Mouse (Mus musculus): ENCODE measurements around the gene Immt.
A peak's percentile ranks its signal among the peaks of the same experiment; 100 is the strongest.
"Not testable (repeated sequence)": the region's sequence is repeated elsewhere in the genome, so short reads cannot be mapped to it uniquely, and the experiment has no call there.

Immt gene

DNA sequence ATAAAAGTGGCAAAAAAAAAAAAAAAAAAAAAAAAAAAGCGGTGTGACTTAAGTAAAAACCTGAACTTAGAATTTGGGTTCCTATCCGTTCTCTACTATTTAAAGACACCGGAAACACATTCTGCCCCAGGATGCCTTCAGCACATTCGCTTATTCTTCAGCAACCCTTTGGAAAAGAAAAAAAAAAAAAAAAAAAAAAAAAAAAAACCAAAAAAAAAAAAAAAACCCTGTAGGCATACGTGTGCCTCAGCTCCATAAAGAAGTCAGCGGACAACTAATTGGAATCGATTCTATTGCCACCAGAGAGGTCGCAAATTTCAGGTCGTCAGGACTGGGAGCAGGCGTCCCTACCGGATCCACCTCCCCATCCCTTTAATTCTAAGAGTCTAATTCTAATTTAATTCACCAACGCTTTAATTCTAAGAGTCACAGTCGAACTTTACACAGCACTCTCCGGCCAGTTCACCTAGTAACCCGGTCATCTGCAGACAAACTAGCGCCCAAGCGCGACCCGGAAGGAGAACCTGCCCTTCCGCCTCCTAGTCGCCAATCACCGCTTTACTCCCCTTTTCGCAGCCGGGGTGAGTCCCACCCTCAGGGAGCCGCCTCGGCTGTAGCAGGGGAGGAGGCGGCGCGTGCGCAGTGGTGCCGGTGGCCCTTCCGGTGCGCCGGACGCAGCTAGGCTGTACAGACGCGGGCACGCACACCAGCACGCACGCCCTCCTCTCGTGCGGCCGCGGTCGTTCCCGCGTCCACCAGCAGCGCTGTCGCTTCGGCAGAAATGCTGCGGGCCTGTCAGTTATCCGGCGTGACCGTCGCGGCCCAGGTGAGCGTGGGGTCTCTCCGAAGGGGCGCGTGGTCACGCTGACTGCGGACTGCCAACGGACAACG lies at the start of gene Immt:
TSS of gene Immt (plus strand) at position 642 of the 891 bp plus-strand sequence.
- DNase-seq, result peak; percentile 98

DNA sequence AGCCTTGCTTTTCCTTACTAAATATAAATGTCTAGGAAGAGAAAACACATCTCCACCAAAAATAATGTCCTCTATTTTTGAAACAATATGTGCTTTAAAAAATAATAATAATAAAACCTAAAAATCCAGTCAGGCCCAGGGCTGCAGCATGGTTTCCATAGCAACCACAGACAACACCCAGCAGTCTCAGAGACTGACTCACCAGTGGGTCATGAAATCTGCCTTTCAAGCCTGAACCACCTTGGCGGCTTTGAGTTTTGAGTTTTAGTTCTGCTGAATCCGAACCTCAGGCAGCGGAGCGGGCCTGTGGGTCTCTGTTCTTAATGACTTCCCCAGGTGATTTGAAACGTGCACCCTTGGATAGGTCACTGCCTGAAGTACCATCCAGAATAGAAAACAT lies 48.0 kb upstream of the Immt start:
- DNase-seq, result no peak

DNA sequence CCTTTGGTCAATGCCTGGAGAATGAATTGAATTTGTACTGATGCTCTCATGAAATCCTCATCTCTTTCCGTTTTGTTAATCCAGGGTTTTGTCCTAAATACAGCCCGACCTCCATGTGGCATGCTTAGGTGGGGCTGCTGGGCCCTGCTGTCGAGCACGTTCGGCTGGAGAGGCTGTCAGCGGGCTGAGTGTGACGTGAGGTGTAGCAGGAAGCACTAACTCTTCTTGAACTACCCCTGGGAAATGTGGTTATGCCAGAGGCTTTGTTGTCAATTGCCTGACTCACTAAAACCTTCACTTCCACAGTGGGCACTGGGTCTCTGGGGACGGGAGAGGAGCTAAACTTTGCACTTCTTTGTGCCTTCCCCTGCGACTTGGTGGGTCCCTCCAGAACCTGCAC lies 42.8 kb upstream of the Immt start:
- no peak for DNase-seq

DNA sequence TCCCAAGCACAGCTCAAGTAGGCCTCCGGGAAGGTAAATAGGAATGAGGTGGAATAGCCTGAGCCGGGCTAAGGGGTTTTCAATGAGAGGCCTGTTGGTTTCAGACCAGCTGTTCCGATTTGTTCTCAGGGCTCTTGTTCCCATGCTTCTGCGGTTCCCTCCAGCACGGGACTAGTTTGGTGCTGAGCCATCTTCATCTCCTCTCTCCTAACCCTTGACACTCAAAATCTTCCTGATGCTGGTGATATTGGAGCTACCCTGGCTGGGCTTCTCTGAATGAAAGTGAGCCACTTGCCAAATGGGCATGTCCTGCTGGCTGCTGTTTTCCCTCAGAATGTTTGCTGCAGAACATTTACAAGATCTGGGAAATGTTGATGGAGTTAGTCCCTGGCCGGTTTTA lies 39.4 kb upstream of the Immt start:
- no peak for DNase-seq

DNA sequence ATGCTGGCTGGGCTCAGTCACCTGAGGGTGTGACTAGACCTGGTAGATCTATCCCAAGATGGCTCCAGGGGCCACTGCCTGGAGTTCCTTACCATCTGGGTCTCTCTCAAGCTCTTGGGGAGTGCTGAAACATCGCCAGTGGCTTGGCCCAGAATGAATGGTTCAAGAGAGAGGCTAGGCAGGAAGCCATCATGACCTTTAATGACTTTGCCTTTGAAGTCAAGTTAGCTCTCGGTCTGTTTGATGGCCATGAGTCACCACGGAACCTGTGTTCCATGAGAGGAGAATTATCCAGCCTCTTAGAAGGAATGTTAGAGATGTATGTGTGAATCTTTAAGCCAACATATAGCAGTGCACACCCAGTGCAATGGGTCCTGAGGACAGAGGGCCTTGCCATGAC lies 31.7 kb upstream of the Immt start:
- no peak for DNase-seq

DNA sequence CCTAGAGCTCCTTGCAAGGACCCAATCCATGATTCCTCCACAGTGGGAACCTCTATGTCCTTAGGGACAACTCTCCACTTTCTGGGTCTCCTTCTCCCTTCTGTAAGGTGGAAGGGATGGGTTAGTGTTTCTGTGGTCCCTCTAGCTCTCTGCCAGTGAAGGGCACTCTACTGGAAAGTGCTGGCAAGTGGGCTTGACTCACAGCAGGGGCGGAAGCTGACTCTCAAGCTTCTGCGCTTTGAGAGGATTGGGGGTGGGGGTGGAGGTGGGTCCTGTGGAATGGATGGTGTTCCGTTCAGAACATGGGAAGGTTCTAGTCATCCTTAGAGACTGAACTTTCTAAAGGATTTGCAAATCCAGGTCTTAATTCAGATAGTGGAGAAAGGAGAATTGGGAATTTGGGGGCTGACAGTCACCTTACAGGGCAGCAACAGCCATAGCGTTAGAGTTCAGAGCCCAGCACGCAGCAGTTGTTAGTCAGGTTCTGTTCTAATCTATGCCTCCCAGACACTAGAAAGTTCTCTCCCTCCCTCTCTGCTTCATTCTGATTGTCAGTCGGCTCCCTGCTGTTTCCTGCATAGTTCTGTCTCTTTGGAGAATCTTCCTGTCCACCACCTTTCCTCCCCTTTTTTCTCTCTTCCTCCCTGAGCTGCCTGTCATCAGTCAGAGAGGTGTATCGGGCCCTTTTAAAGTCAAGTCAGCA lies 30.0 kb upstream of the Immt start:
- peak; percentile 25 to 57 for DNase-seq

DNA sequence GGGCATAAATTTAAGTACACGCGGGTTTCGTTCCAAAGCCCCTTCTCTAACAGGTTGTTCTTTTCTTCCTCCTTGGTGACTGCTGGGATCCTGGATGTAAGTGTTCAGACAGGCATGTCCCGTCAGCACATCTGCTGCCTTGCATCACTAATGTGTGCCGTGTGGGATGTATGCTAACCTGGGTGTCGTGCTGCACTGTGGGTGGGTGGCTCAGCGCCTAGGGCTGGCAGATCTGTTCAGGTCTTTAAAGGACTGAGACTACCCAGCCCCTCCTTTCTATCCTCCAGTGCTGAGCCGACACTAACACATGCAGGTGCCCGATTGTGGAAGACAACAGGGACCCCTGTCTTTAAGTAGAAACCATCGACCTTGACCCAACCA lies 29.4 kb upstream of the Immt start:
- peak; percentile 52 to 59 for DNase-seq

DNA sequence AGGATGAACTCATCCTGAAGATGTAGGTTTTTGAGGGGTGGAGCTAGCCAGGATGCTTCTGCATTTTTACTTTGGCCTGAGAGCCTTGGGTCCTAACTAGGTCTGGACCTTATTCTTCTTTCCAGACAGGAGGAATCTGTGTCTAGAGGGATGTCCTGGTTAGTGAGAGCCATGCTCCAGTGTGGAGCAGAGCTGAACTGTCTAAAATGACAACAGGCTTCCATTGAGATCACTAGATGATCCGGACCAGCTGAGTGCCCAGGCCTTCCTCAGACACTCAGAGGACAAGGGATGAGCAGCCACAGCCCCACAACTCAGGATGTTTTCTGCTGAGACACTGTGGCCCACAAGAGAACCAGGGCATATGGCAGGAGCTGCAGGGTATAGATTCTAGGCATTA lies 27.5 kb upstream of the Immt start:
- no peak for DNase-seq

DNA sequence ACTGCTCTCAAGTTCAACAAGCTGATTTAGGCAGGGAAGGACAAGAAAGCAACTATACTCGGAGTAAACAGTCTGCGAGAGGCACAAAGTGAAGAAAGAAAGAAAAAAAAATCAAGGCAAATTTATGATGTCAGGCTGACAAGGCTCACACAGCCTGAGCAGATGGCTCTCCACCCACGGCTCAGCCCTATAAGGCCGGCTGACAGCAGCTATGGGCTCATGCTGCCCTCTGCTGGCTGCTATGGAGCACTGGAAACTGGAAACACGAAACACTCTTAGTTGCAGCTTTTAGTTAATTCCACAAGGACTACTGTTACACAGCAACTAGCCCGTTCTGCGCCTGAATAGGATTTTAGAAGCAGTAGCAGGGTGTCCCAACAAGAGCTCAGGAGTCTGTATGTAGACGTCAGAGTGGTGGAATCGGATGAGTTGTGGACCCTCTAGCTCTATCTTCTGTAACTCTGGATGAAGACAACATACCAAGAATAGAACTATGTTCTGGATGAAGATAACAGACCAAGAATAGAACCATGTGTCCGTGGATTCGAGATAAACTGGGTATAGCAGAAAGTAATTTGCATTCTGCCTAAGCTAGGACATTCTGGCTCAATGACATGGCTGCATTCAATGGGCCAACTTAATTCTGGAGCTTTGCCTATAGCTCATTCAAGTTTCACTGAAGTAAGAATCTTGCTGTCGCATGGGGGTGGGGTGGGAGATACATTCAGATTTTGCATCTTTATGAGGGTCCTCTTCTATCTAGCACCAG lies 26.9 kb upstream of the Immt start:
- peak; percentile 81 to 83 for DNase-seq

DNA sequence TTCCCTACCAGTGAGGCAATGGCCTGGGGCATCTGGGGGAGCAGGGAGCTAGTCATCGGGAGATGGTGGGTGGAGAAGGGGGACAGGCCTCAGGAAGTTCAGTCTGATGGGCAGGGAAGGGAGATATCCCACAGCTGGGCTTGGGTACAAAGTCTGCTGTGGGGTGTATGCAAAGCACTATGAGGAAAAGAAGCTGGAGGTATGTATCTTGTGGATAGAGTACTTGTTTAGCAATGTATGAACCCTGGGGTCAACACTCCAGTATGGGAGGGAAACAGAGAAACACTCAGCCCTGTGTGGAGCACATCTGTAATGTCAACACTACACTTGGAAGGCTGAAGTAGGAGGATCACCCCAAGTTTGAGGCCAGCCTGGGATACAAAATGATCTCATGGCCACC lies 24.4 kb upstream of the Immt start:
- DNase-seq, result no peak

DNA sequence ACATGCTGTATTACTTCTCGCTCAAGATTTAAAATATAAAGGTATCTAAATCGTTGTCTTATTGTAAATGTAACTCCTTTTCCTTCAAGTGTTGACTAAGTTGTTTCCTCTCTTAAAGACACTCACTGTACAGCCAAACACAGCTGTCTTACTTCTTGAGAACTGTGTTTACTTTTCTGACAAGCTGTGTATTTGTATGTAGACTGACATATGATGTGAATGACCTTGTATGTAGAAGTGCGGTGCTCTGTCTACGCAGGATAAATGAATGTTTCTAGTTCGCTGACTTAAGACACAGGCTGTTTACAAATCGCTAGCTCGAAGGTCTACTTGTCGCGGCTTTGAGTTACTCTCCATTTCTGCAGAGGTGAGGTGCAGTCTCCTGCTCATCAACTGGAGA lies 21.2 kb upstream of the Immt start:
- DNase-seq, result no peak

DNA sequence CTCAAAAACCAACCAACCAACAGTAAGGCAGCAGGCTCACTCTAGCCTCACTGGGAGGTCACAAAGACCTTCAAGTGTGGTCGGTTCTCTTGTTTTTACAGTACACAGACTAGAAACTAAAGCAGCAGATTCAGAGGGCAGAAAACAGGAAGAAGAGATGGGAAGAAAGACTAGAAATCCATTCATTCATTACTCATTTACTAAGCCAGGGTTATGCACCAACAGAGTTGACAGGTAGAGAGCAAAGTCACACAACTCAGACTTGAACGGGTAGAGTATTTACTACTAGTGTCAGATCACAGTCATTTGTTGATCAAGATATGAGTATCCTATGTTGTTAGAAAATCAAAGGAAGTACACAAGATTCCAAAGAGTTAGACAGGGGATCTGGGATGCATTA lies 18.3 kb upstream of the Immt start:
- DNase-seq, result no peak

DNA sequence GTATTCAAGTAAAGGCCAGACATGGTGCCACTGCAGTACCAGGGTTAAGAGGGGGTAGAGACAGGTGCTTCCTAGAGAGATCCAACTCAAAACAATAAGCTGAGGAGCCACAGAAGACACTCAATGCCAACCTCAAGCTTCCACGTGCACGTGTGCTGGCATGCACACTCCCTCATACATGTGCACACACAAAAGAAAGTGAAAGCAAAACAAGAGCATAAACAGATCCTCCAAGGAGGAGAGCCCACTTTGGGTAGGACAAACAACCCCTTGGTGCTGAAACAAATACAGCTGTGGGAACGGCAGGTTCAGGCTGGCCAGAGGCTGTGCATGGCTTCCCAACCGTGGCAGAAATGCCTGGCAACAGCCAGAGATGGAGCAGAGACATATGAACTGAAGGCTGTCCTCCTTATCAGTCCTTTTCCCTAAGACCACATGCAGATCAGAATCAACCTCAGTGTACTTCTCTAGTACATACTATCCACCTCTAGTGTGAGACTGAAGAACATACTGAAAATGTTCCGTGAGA lies 11.3 kb upstream of the Immt start:
- no peak for DNase-seq

DNA sequence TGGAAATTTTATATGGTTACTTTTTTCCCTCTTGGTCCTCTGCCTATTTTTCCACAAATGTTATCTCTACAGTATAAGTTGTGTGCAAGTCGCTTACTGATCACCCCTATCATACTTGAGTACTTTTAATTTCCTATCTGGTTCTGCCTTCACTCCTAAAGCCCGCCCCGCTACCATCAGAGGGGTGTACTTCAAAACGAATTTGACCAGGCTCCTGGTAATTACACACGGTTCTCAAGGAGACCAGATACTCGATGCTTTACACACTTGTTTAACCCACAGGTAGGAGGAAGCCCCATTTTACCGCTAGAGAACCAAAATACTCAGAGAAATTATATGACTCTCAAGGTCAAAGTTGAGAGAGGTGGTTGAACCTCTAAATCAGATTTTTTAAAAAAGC lies 8.0 kb upstream of the Immt start:
- no peak for DNase-seq

DNA sequence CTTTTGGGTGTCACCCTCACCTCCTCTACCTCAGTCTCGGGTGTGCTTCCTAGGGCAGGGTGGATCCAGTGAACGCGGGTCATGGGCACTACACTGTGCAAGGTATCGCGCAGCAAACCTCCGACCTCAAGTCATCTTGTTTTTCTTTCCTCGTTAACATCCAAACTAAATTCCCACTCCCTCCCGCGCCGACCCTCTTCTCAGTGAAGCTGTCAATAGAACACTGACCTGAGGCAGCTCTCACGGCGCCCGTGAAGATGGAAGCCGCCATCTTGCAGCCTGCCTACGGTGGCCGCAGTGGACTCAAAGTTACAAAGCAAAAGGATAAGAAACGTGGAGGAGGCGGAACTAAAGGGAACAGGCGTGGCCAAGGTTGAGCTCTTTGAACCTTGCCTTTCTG lies 7.6 kb upstream of the Immt start:
- DNase-seq, result peak; percentile 88 to 89

DNA sequence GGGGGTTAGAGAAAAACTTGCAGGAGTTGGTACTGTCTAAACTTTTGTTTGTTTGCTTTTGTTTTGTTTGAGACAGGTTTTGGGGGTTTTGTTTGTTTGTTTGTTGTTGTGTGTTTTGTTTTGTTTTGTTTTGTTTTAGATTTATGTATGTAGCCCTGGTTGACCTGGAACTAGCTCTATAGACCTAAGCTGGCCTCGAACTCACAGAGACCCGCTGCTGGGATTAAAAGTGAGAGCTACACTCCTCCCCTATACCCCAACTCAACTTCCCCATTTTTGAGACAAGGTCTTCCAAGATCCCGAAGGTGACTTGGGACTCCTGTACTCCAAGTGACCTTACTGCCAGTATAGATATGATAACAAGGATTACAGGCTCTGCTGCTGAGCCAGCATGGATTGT lies 7.2 kb upstream of the Immt start:
- DNase-seq, result no peak

DNA sequence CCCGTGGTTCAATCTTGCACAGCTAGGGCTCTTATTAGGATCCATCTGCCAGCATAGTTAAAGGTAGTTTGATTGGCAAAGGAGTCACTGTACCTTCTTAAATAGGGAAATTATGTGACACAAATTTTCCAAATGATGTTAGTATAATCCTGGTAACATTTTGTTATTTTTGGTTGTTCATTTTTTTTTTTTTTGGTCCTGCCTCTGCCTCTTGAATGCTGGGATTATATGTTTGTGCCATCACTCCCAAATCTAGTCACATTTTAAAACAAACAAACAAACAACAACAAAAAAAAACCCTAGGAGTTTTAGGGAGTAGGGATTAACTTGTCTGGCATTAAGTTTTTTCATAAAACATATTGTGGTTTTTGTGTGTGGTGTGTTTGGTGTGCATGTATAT lies 4.3 kb upstream of the Immt start, which contains the start of gene Mrpl35:
TSS of gene Mrpl35 (minus strand) at position 101 of the 400 bp plus-strand sequence.
- DNase-seq, result no peak

DNA sequence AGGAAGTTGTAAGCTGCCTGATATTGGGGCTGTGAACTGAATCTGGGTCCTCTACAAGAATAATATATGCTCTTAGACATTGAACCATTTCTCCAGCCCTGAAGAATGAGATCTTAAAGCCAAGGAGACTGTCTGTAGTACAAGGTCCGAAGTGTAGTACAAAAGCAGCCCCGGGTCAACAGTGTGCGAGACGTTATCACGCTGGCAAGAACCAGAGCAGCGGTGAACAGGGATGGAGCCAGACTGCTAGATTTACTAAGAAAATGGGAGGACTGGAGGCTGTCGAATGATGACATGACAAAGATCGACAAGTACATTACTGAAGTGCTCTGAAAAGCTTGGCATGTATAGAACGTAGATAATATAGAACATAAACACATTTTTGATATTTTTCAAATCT lies 1.4 kb upstream of the Immt start:
- DNase-seq, result no peak

DNA sequence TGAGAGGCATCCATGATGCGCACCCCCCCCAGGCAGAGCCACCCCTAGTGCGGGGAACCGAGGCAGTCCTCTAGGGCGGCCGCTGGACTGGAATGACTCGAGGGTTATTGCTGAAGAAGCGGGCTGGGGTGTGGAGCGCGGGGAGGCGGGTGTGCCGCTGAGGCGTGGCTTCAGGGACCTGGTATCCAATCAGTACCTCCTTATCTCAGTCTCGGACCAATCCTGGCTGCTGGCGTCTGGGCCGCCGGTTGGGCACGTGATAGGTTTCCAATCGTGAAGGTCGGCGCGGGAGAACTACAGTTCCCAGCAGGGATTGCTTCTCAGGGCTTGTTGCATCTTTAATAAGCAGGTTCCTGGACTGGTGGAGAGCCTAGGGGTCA lies 440 bp downstream of the Immt start:
- DNase-seq, result peak; percentile 95

DNA sequence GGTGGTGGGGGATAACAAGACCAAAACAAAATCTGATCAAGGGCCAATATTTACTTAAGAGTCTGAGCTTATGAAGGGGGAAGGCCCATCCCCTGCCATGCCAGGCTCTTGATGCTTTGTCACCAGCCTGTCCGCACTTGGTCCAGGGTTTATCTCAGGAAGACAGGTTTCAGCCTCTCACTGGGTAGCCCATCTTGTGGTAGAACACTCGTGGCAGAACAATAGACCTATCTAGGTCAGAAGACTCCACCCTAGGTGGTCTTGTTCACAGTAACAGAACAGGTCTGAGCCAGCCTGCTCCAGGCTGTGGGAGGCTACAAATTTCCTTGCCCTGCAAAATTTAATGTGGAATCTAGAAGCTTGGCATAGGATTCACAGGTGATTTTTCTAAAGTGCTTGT lies 5.7 kb downstream of the Immt start:
- peak in 1 of 2 experiments; percentile 15 for DNase-seq

DNA sequence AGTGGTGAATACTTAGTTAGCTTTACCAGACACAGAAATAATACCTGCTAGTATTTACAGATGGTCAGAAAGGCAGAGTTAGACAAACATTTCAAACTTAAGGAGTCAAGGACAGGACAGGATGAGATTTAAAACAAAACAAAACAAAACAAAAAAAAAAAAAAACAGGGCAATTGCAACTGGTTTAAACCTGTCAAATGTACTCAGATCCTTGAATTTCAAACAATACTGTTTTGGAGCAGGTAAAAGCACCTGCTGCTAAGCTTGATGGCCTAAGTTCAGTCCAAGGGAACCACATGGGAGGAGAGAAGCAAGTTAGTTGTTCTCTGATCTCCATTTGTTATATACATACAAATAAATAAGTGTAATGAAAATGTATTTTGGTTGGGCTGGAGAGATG lies 8.7 kb downstream of the Immt start:
- DNase-seq, result no peak

DNA sequence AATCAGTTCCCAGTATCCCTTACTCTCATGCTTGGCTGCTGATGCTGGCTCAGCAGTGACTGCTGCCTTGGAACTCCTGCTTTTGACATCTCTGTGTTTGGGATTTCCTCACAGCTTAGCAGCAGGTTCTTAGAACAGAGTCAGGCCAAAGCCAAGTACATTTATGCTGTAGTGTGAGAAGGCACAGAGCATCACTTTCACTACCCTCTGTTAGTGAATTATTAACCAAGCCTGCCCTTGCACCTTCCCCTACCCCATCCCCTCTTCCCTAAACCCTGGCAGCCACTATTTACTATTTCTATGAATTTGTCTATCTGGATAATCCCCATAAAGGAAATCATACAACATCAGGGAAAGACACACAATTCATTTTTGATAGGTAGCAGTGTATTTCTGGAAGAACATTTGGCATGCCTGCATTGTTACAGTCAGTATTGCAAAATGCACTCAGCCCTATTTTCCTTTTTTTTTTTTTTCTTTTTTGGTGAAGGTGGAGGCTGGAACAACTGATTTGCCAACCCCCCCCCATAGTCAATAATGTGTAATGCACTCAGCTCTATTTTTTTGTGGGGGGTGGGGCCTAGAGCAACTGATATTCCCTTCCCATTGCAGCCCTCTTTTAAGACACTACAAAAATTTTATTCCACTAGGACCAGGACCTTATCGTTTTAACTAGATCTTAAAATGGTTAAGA lies 9.6 kb downstream of the Immt start:
- no peak for DNase-seq

DNA sequence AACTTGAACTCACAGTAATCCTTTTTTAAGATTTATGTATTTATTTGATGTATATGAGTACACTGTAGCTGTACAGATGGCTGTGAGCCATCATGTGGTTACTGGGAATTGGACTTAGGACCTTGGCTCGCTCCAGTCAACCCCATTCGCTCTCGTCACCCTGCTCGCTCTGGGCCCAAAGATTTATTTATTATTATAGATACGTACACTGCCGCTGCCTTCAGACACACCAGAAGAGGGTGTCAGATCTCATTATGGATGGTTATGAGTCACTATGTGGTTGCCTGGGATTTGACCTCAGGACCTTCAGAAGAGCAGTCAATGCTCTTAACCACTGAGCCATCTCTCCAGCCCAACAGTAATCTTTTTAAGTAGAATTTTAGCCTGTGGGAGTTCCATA lies 15.8 kb downstream of the Immt start:
- DNase-seq, result not testable (repeated sequence)
